Mouse (Mus musculus) cortical plate, adult 2 months (tissue): ENCODE results near the gene Kank4.

ENCODE experiments used
- CTCF ChIP-seq: fragments of 200-500 bp; IDR thresholded peaks from 2 replicates; pipeline ENCODE4 v1.5.1; 2011; ENCODE audit warnings: mild to moderate bottlenecking, control low read depth, low read length; ENCODE audit not compliant: insufficient read depth; ENCODE audit errors: extremely low read depth
- POLR2A ChIP-seq: fragments of 200-500 bp; IDR thresholded peaks from 2 replicates; pipeline ENCODE4 v1.6.1; 2011; ENCODE audit warnings: mild to moderate bottlenecking, low read length, control low read depth; ENCODE audit not compliant: insufficient read depth; ENCODE audit errors: extremely low read depth

DNA sequence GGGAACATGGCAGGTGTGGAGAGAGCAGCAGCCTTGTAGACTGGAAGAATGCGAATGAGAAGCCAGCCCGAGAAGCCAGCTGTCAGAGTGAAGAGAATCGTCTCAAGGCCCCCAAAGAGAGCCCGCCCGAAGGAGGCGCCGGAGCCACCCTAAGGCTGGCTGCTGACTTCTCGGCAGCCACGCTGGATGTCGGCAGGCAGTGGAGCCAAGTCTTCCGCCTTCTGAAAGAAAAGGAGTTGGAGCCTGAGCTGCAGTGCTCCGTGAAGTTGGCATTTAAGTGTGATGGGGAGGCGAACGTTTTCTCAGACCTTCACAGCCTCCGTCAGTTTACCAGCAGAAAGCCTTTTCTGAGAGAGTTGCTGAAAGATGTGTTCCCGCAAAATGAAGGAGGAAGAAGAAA lies 83.7 kb downstream of the Kank4 start:
- TF ChIP-seq POLR2A (no peak), CTCF (no peak)
